Mouse (Mus musculus): ENCODE results near the gene Lmbrd1.
"Not testable (repeated sequence)": the region's sequence is repeated elsewhere in the genome, so short reads cannot be mapped to it uniquely, and the experiment has no call there.

Gene Lmbrd1

DNA sequence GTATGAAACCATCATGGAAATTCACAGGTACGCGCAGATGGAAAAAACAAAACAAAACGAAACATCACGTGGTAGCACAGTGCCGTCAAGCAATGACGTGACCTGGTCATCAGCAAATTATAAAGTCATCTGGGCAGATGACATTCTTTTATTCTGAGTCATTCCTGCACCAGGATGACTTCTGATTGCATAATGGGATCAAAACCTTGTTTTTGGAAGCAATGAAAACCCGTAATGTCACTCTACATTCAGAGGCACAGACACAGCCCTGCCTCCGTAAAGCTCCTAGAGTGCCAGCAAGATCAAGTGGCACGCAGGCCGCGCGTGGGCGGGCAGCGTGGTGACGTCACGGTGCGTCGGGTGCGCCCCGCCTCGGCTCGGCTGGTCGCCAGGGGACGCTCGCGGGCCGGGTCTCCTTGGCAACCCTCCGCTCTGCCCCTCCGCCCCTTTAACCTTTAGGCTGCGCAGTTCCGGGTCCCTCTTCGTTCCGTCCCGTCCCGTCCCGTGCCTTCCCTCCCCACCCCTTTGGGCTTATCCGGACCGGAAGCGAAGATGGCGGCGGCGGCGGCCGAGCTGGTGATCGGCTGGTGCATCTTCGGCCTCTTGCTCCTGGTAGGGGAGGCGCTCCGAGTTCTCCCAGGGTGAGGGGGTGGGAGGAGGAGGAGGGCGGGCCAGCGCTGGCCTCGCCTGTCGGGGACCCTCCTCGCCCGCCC is at the start of gene Lmbrd1:
Lmbrd1 (plus strand) TSS at position 426 of the 713 bp plus-strand sequence.
- CTCF ChIA-PET = interaction anchor here (1.5 kb wide), 1 partner anchor 9 kb away, joined by 3 read pairs; no protein-coding TSS in a partner anchor

DNA sequence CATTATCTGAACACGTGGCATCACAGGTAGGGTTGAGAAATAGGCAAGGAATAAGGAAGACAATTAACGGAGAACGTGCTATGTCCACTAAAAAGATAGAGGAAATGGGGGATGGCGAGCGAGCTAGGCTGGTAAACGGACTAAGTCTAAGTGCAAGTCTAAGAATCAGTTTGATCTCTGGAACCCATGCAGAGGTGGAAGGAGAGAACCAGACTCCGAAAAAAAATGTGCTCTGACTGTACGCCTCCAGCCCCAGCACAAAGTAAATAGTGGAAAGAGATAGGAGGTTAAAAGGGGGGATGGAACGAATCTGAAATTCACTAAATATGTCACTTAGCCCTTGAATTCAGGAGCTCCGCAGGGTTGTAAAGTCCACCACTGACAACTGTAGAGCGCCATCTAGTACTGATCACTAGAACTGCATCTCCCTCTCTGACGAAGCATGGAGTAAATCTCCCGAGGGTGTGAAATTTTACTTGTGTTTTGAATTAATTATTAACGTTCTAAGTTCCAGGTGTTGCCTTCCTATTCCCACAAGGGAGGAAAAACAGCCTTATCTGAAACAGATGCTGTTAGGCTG is 44.8 kb upstream of the Lmbrd1 start:
- CTCF ChIA-PET = no interaction called here

DNA sequence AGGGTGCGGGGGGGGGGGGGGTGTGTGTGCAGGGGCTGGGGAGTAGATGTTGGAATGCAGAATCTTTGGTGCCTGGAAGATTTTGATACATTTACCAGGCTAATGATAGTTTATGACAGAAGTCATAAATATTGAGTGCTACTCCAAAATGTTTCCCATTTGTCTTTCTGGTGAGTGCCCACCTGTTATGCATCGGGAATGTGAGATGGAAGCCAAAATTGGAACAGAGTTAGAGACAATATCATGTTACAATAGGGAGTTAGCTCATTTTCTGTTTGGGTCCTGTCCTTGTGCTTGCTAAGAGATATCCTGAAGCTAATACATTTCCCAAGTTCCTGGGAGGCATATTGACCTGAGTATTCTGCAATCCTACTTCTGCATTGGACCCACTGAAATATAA is 28.3 kb upstream of the Lmbrd1 start:
- CTCF ChIA-PET = no interaction called here

DNA sequence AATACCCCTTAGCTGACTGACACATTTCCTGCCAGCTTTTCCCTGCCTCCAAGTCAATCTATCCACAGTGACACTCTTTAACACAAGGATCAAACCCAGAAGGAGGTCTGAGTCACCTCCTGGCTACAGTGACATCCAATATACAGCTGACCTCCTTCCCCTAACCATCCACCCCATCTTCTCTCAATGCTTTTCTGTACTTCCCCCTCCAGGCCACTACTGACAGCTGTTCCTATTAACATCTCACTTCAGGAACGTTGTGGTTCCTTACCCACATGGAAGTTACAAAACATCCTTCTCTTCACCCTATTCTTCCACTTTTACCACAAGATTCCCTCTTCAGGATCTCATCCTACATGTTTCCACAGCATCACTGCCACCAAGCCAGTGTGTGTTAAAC is 18.5 kb upstream of the Lmbrd1 start:
- CTCF ChIA-PET = no interaction called here

DNA sequence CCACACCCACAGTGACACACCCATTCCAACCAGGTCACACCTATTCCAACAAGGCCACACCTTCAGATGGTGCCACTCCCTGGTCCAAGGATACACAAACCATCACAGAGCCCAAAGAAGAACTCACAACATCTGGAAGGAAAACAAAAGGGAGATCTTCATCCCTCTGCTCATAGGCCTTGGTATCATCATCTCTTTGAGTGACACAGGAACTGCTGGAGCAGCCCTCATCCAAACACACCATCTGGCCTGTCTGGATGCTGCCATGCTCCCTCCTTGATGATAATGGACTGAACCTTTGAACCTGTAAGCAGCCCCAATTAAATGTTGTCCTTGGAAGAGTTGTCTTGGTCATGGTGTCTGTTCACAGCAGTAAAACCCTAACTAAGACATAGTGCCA is 17.8 kb upstream of the Lmbrd1 start:
- CTCF ChIA-PET = not testable (repeated sequence)

DNA sequence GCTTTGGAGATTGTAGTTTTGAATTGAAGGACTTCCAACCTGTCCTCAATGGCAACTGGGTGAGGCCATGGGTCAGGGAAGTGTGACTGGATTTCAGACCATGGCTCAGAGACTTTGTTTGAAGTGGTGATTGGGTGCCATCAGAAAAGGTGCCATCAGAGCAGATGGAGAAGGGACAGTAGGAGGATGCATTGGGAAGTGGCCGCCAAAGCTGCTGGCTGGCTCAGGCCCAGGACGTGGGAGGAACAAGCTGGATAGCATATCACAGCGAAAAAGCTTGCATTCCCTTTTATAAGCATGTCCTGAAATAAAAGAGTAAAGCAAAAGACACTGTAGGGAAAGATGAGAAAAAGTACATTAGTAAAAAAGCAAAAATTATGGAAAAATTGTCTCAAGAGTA is 16.9 kb upstream of the Lmbrd1 start:
- CTCF ChIA-PET = interaction anchor here (0.7 kb wide), 1 partner anchor 20 kb away, joined by 3 read pairs; no protein-coding TSS in a partner anchor

DNA sequence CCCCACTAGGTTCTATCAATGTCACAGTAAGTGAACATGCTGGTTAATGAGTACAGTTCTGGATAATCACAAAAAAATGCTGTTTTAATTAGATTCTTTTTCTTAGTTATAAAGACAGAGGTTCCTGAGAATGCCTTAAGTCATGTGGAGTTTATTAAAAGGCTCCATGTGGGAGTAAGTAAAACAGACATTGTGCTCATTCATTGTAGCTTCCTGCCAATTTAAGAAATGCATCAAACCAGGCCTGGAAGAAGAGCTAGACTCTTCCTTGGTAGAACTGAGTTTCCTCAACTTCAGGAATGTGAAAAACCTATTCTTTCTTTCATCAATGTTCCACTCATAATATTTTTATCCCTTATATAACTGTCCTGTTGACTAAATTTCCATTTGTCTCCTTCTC is 14.3 kb upstream of the Lmbrd1 start:
- CTCF ChIA-PET = no interaction called here

DNA sequence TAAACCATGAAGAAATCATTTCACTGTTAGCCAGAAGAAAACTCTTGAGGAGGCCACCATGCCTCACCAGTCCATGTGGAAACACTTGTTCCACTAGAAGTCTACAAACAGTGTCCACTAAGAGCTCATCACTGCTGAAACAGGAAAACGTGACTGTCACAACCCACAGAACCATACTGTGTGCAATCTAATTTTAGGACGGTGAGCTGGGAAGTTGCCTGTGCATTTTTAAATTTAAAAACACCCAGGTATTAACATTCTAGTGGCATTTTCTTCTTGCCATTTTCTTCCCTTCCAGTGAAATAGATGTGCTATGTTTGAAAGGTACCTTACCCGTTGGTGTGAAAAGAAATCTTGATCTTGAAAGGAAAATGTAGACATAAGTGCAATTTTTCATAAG is 5.2 kb upstream of the Lmbrd1 start:
- CTCF ChIA-PET = no interaction called here

DNA sequence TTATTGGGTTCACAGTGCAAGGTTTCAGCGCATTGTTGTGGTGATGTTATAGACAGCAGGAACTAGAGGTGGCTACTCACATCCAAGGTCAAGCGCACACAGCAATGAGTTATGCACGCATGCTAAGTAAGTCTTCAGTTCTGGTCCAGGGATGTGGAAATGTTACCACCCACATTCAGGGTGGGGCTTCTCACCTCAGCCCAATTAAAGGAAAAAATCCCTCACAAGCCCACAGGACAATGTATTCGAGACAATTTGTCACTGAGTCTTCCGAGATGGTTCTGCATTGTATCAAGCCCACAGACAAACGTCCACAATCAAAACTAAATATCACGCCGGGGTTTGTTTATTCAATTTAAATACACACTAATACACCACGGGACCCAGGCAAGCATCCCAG is 724 bp upstream of the Lmbrd1 start:
- CTCF ChIA-PET = interaction anchor here (1.5 kb wide), 1 partner anchor 10 kb away, joined by 3 read pairs; no protein-coding TSS in a partner anchor

DNA sequence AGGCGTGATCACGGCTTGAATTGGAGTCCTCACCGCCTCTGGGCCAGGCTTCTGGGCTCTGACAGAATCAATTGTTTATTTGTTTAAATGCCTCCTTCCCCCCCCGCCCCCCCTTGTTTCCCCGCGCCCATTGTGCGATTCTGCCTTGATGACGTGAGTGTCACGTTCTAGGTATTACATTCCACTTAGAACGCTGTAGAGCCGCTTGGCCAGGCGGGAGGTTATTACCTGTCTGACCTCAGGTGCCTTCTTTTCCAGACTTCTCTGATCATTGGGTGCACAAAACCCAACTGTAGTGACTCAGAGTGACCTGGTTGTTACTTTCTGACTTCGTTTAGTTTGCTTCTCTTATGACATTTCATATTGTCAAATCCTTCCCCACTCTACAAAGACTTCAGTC is 641 bp downstream of the Lmbrd1 start:
- CTCF ChIA-PET = no interaction called here

DNA sequence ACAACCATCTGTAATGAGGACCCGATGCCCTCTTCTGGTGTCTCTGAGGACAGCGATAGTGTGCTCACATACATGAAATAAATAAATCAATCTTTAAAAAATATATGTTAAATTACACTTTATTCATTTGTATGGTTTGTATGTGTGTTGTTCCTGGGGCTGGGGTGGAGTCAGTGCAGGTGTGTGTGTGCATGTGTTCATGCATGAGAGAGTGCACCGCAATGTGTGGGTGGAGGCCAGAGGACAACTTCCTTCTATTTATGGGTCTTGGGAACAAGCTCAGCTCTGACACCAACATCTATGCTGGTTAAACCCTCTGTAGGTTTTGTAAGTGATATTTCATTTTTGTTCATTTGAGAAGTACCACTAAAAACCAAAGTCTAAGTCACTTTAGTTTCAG is 2.6 kb downstream of the Lmbrd1 start:
- CTCF ChIA-PET = interaction anchor here (1.0 kb wide), 1 partner anchor 19 kb away, joined by 3 read pairs; no protein-coding TSS in a partner anchor

DNA sequence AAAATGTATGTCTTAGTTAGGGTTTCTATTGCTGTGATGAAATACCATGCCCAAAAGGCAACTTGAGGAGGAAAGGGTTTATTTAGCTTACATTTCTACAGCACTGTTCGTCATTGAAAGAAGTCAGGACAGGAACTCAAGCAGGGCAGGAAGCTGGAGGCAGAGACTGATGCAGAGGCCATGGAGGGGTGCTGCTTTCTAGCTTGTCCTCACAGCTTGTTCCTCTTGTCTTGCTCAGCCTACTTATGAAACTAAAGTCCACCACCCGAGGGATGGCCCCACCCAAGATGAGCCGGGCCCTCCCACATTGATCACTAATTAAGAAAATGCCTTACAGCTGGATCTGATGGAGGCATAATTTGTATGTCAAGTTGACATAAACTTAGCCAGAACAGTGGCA is 3.5 kb downstream of the Lmbrd1 start:
- CTCF ChIA-PET = interaction anchor here (1.0 kb wide), 1 partner anchor 20 kb away, joined by 3 read pairs; no protein-coding TSS in a partner anchor

DNA sequence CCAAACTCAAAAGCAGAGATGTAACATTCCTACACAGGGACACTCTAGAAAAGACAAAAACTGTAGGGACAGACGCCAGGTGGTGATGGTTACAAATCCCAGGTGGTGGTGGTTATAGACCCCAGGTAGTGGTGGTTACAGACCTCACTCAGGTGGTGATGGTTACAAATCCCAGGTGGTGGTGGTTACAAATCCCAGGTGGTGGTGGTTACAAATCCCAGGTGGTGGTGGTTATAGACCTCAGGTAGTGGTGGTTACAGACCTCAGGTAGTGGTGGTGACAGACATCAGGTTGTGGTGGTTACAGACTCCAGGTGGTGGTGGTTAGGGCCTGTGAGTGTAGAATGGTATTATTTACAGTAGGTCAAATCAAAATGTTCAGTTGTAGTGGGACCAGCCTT is 5.5 kb downstream of the Lmbrd1 start:
- CTCF ChIA-PET = no interaction called here

DNA sequence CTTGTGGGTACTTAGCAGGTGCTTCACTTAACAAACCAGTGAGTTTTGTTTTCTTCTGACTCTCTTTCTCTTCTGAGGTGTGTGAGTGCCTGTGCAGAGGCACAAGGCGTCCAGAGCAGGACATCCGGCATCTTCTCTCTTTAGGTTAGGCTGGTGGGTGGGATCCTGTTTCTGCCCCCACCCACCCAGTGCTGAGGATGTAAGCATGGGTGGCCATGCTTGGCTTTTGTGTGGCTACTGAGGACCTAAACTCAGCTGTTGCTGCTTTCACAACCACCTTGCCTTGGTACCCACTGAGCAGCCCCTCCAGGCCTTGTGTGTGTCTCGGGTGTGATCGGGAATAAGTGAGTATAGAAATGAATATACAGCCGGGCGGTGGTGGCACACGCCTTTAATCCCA is 7.2 kb downstream of the Lmbrd1 start:
- CTCF ChIA-PET = interaction anchor here (0.6 kb wide), 1 partner anchor 8 kb away, joined by 3 read pairs; no protein-coding TSS in a partner anchor

DNA sequence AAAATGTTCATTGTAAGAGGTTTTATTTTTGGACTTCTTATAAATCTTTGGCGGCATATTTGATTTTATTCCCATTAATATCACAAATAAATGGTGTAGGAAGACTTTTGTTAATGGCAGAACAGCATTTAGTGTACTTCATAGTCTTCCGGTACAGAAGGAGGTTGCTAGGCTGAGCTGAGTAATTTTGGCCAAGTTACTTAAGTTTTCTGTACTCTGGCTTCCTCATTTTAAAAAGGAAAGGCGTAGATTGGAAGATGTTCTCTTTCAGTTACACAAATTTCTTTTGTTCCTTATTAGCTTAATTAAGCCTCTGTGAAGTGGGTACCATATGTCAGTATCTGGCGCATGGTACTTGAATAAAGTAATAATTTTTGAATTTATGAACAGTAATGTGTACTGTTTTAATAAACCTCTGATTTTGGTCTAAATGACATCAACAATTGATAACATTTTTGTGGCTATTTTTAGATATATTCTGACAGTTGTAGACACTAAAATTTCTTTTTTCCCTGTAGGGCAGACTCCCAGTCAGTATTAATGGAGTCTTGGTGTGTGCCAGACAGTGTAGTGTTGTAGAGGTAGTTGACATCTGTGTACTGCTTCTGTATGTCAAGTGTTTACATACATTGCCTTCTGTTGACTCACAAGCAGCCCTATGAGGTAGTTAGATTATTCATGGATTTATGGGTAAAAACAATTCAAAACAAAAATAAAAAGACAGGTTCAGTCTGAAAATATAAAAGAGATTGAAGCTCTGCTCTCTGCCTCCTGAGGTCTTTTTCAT is 8.0 kb downstream of the Lmbrd1 start:
- CTCF ChIA-PET = interaction anchor here (0.6 kb wide), 1 partner anchor 7 kb away, joined by 3 read pairs; no protein-coding TSS in a partner anchor

DNA sequence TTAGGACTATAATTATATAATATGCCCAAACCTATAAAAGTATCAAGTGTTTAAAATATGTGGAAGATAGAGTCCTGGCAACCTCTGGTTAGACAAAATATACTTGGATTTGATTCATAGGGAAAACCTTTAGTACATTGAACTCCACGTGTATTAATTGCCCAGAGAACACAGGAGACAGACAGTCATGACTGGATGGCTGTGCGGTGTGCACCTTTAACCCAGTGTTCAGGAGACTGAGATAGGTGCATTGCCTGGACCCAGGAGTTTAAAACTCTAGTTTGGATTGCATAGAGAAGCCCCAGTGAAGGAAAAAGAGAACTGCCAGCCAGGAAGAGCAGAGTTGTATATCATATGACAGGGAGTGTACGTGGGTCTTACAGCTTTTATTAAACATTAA is 19.2 kb downstream of the Lmbrd1 start:
- CTCF ChIA-PET = no interaction called here

DNA sequence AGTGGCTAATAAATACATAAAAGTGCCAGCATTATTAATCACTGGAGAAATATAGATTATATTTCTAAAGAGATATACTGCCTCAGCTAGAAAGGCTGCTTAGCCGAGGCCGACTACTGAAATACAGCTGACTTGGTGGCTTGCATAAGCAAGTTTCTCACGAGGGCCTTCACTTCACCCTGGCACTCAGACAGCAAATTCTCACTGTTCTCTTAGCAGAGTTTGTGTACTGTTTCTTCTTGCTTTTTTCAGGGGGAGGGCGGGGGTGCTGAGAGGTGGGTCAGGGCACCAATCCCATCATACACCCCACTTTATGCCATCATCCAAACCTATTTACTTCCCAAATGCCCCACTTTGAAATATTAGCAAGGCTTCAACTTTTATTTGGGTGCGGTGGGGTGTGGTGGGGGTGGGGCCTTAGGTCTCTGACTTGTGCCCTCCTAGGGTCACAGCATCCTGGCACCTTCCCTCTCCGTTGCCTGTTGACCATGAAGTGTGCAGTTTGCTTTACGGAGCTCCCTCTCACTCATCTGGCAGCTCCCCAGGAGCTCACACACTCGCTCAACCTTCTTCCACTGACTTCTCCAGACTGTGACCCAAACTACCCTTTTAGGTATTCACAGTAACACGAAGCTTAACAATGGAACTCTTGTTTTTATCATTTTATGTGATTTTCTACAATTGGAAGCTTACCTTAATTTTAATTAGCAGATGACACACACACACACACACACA is 19.9 kb downstream of the Lmbrd1 start:
- CTCF ChIA-PET = interaction anchor here (0.6 to 1.1 kb wide), 3 partner anchors 13 to 1154 kb away, joined by 3 to 5 read pairs (median 3); no protein-coding TSS in a partner anchor

DNA sequence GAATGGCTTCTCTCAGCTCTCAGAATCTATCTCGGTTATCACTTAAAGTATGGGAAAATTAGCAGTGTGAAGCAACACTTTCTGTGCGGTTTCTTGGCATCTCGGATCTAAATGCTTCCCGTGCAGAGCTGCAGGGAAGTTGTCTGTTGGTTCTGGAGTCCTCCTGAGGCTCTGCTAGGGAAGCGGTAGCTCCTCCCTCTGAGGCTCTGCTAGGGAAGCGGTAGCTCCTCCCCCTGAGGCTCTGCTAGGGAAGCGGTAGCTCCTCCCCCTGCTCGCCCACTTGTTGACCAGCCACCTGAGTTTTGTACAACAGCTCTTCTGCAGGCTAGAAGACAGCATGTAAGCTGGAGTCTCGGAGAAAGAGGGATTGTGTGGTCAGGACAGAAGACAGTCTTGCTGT is 20.9 kb downstream of the Lmbrd1 start:
- CTCF ChIA-PET = interaction anchor here (1.1 kb wide), 1 partner anchor 12 kb away, joined by 3 read pairs; no protein-coding TSS in a partner anchor

DNA sequence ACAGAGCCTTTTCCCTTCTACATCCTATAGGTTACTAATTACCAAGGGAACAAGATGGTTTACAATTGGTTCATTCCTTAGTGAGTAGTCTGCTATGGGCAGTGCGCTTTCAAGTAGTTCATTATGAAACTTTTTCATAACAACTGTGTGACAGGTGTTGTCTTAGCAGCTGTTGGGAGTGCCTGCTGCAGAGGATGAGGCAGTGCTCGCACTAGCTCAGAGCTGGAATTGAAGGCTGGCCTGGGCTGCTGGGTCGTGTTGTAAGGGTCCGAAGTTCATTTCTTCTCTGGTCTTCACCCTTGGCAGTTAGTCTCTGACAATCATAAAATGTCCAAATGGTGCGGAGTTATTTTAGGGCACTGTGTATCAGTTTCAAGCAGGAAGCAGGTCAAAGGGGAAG is 21.8 kb downstream of the Lmbrd1 start:
- CTCF ChIA-PET = no interaction called here

DNA sequence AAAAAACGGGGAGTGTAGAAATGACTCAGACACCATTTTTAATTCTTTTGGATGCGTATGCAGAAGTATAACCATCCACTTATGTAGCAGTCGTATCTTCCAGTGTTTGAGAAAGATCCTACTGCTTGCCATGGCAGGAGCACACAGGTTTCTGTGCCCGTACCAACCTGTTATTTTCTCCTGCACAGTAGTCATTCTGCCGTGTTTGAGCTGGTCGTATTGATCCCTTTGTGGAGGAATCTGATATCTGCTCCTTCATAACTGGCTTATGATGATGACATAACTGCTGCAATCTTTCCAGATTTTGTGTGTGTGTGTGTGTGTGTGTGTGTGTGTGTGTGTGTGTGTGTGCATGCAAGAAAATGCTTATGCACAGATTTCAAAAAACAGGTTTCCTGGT is 25.4 kb downstream of the Lmbrd1 start:
- CTCF ChIA-PET = interaction anchor here (0.5 to 0.6 kb wide), 2 partner anchors 9 to 1208 kb away, joined by 3 read pairs; no protein-coding TSS in a partner anchor

DNA sequence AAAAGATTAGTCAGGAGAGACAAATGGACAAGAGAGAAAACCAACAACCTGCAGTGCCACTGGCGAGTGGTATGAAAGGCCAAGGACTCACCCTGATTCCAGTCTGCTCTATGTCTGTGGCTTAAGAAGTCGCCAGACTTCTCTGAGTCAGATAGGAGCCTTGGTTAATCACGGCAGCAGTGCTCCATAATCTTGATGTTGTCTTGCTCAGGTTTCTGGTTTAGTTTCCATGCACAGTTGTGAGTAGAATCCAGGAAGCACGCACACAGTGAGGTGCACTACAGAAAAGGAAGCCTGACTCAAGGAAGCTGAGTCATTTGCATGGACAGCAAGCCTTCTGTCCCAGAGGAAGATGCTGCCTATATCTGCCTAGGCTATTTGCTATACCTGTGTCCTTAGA is 37.9 kb downstream of the Lmbrd1 start:
- CTCF ChIA-PET = no interaction called here

DNA sequence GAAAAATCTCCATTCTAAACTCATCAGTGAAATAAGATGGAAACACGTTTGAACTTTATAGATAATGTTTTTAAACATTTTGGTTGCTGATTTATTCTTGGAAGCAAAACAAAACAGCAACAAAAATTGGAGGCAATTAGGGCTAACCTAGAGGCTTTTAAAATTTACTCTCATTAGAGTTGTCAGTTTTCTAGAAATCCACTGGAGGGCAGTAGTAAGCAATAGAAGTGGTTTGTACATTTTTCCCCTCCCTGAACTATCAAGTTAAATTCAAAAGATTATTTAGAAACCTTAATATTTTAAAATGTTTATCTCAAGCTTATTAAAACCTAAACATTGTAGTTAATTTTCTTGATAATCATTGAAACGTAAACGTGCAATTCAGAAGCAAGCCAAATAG is 41.2 kb downstream of the Lmbrd1 start:
- CTCF ChIA-PET = no interaction called here

Measured in spleen, embryonic (tissue).